Mouse (Mus musculus) embryonic fibroblast, embryonic 13.5 days (primary cell): ENCODE measurements around the gene Lrrn4.

Source experiments
- CTCF ChIP-seq: IDR thresholded peaks from 2 replicates; pipeline ENCODE4 v1.5.1; 2011; ENCODE audit warnings: mild to moderate bottlenecking, control low read depth, low read length, moderate library complexity, borderline replicate concordance; ENCODE audit not compliant: insufficient read depth
- POLR2A ChIP-seq: IDR thresholded peaks from 2 replicates; pipeline ENCODE4 v1.6.1; 2011; ENCODE audit warnings: low read depth, mild to moderate bottlenecking, control low read depth, low read length, moderate library complexity

GRCm38 (mm10) chr2:132898211-132898610, 17.5 kb upstream of the Lrrn4 start:
- no peak for TF ChIP-seq CTCF
- TF ChIP-seq POLR2A, result no peak
